Mouse (Mus musculus): ENCODE results near the gene Pdcl3.
A peak's percentile ranks its signal among the peaks of the same experiment; 100 is the strongest.

Pdcl3 gene

DNA sequence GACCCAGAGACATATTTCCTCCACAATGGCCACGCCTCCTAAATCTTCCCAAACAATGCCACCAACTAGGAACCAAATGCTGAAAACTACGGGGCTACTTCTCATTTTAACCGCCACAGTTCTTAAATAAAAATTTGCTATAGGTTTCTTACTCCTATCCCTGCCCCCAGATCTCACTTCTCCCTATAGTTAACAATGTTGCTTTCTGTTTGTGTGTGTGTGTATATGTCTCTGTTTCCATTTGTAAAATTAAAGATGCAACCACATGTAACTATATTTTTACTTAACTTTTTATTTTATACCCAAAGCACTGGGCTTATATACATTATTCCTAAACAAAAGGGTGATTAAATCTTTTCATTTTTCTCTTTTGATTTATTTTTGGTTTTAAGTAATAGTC lies at the start of gene Pdcl3:
Pdcl3 (plus strand) TSS at position 301 of the 400 bp plus-strand sequence.
- no peak for DNase-seq (ENCODE audit: low read depth, low spot score)

DNA sequence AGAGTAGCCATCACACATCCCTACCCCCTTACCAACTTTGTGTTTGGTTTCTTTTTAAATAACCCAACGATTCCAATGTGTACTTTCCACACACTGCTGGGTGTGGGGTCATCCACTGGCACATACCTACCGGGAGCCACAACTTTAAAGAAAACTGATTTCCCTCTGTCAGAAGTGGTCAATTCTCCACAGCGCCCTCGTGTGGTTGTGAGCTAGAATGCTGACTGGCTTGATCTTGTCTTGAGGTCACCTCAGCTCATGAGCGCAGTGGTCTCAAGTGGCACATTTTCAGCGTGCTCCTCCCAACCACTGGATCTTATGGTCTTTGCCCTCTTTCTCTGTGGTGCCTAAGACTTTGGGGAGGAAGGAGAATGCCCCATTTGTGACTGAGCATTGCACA lies 48.6 kb upstream of the Pdcl3 start:
- peak; percentile 3 for DNase-seq (ENCODE audit: low read depth, low spot score)

DNA sequence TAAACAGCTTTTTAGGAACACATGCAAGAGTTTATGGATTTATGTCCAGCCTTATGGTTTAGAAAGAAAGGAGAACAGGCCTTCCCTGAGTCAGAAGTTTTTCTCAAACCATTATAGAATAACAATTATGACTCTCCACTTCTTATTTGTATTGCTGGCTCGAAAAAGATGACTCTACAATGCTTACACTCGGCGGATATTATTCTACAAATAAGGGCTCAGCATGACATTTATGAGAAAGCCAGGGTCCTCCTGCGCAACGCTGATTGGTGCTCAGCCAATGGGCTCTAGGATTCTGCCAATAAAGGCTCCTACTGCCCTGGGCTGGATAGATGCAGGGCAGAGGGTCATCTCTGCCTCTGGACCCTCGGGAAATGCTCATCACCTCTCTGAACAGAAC lies 46.6 kb upstream of the Pdcl3 start, which contains the start of gene Nms:
Nms (plus strand) TSS at position 301 of the 400 bp plus-strand sequence.
- DNase-seq (ENCODE audit: low read depth, low spot score): no peak

DNA sequence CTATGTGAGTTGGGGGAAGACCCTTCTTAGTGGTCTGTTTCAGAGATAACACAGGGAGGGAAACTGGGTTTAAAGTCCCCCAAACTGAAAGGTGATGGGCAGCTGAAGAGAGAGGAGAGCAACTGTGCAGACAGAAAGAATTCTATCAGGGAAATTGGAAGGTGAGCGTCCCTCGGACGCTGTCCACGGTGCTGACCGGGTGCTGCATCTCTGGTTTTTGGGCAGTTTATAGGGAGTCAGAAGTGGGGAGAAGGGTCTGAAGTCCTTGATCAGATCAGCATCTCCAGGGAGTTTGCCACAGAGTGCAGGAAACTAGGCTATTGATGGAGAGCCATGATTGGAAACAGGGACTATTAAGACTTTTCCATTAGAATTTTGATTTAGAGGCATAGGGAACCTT lies 45.8 kb upstream of the Pdcl3 start:
- DNase-seq (ENCODE audit: low read depth, low spot score): no peak

DNA sequence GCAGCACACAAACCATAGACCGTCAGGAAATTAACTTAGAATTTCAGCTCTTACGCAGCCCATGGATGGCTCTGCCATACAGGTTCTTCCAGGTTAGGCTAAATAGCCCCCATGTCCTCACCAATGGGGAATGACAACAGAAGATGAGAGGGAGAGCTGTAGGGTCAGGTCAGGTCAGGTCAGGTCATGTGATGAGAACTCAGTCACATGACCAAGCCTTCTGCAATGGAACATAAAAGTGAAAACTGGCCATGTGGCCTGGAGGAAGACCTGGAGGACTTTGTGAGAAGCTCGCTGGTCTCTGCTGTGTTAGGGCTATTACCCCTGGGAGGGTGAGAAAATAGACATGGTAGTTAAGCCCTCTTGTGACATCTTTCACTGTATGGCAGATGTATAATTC lies 29.0 kb upstream of the Pdcl3 start:
- DNase-seq (ENCODE audit: low read depth, low spot score): no peak

DNA sequence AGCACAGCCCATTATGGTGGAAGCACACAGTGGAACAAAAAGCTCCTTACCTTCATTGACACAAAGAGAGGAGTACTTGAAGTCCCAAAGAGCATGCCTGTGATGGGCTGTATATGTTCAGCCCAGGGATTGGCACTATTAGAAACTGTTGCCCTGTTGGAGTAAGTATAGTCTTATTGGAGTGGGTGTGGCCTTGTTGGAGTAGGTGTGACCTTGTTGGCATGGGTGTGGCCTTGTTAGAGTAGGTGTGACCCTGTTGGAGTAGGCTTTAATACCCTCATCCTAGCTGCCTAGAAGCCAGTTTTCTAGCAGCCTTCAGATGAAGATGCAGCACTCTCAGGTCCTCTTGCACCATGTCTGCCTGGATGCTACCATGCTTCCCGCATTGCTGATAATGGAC lies 16.3 kb upstream of the Pdcl3 start:
- no peak for DNase-seq (ENCODE audit: low read depth, low spot score)

DNA sequence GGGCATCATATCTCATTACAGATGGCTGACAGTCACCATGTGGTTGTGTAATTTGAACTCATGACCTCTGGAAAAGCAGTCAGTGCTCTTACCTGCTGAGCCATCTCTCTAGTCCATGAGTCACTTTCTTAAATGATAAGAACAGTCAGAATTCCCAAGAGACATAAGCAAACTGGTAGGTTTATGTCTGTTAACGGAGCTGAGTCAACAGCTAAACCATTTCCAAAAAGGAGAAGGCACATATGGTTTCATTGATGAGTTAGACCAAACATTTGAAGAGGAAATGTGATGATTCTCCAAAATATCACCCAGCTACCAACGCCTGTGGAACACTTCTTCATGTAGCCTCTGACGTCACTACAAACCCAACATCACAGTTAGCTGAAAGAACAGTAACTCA lies 13.7 kb upstream of the Pdcl3 start:
- no peak for DNase-seq (ENCODE audit: low read depth, low spot score)

DNA sequence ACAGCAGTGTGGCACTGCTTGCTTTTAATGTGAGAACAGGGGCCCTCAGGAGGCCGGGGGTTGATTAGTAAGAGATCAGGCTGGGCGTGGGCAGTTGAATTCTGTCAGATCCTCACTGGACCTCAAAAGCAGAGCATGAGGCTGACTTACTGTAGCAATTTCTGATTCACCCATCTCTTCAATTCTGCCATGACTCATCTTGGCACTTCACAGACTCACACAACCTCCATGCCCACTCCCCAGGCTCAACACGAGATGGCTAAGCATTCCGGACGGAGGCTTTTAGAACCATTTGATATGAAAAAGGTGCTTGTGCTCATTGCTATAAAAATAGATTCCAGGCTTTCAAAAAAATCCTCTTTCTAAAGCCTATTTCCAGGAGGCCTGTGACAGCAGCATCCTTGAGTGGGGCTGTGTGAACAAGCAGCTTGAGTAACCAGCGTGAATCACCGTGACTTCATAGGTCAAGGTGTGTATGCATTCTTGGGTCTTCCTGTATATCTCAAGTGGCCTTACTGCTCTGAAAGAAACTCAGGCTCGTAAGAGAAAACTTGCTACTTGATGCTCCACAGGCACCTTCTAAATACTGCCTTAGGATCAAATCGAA lies 12.3 kb upstream of the Pdcl3 start:
- no peak for DNase-seq (ENCODE audit: low read depth, low spot score)

DNA sequence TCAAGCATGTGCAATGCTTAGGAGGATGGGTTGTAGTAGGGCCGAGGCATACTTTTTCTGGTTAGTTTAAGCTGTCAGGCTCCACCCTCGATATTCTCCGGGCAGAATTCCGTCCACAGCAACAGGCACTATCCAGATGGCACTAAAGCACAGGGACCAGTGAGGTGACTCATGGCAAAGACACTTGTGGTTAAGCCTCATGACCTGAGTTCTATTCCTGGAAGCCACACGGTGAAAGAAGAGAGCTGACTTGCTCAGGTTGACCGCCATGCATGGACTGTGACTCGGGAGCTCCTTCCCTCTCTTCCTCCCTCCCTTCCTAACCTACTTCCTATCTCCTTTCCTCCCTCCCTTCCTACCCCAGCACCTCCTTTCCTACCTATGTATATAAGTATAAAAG lies 5.5 kb upstream of the Pdcl3 start:
- DNase-seq (ENCODE audit: low read depth, low spot score): peak; percentile 22

DNA sequence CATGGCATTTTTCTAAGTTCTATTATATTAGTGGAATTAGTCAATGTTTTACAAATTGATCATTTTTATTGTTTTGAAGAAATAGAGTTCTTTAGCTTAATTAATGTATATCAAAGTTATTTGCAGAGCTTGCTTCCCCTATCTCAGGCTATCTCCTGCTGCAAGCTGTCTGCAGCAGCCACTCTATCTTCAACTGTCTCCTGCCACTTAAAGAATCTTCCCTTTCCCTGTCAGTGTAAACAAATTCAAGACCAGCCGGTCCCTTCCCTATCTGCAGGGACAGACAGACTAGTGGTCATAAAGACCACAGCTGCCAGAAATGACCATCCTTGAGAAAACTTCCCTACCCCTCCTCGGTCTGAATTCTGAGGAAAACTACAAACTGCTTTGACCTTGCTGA lies 1.5 kb upstream of the Pdcl3 start:
- DNase-seq (ENCODE audit: low read depth, low spot score): no peak

DNA sequence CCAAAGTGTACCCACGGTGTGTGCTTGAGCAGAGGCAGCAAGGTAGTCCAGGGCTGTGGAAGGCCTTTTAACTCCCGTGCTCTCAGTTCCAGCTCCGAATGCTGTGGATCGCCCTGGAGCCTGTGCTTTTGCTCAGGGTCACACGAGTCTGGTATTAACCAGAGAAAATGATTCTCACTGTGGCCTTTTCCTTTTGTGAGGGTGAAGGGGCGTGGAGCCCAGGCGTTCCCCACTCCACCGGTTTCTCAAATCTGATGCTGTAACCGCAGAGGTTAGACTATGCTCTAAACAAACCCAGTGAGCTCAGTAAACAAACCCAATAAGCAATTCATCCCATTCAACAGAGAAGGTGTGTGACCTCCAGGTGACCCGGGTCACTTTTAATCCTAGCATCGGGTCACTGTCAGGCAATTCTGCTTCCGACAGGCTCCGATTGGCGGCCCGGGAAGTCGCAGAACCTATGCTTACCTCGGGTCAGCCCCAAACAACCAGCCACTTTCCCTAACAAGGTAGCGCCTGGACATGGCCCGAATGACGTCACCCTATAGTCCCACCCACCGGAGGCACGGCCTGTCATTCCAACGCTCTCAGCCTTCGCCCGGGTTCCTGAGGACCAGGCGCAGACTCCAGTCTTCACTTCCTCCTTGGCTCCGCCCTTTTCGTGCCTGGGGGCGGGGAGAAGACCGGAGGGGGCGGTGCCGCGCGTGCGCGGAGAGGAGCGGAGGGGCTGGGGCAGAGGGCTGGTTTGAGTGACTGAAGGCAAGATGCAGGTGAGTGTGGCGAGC lies 1.9 kb downstream of the Pdcl3 start:
- DNase-seq (ENCODE audit: low read depth, low spot score): peak; percentile 98

DNA sequence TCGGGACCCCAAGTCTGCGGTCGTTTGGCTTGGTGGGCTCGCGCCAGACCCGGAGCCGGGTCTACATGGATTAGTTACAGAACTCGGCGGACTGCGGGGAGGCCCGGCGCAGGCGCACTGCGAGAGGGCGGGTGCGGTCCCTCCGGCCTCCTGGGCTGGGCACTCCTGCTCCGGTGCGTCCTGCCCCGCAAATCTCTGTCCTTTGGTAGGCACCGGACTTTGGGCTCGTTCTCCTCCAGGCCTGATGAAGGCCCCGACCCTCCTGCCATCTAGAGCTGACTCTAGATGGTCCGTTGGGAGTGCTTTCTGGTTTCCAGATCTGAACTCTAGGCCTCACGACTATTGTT lies 2.4 kb downstream of the Pdcl3 start:
- DNase-seq (ENCODE audit: low read depth, low spot score): no peak

DNA sequence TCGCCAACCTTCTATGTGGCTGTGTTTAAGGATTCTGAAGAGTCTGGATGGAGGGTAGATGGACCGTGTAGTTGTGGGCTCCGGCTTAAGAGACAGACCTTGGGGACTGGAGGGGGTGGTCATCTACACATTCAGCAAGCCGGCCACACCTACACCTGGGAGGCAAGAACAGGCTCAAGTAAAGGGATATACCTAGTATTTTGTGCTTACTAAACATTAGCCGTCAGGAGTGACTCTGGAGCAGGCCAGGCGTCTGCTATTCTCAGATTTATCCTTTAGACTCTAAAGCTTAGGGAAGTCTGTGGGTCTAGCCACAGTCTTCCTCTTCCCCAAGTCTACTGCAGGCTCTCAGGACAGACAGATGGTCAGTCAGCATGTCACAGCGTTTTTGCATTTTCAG lies 2.9 kb downstream of the Pdcl3 start:
- no peak for DNase-seq (ENCODE audit: low read depth, low spot score)

DNA sequence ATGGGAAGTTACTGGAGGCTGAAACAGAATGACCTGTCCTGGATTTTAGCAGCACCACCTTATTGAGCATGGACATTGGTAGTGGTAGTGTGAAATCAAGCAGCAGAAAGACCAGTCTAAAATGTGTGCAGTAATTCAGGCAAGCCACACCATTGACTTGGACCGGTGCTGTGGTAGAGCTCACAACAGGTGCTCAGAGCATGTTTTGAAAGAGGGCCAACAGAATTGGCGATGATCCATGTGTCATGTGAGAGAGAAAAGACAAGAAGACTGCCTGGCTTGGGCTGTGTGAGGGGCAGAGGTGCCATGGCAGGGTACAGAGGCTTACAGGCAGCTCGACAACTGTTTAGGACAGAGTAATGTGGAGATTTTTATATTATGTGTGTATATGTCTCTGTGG lies 7.0 kb downstream of the Pdcl3 start:
- DNase-seq (ENCODE audit: low read depth, low spot score): peak; percentile 45

DNA sequence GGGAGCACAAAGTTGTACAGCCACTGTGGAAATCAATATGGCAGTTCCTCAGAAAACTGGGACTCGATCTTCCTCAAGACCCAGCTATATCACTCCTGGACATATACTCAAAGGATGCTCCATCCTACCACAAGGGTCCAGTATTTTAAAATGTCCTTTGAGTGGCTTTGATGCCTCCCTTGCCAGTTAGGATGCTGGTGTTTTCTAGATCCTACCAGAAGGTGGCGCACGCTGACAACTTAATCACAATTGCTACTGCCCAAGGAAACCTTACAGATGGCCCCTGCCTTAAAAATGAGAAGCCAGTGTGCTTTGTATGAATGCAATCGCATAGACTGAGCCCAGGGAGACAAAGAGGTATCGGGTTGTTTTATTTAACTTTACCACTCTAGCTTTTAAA lies 15.7 kb downstream of the Pdcl3 start:
- peak; percentile 45 for DNase-seq (ENCODE audit: low read depth, low spot score)

DNA sequence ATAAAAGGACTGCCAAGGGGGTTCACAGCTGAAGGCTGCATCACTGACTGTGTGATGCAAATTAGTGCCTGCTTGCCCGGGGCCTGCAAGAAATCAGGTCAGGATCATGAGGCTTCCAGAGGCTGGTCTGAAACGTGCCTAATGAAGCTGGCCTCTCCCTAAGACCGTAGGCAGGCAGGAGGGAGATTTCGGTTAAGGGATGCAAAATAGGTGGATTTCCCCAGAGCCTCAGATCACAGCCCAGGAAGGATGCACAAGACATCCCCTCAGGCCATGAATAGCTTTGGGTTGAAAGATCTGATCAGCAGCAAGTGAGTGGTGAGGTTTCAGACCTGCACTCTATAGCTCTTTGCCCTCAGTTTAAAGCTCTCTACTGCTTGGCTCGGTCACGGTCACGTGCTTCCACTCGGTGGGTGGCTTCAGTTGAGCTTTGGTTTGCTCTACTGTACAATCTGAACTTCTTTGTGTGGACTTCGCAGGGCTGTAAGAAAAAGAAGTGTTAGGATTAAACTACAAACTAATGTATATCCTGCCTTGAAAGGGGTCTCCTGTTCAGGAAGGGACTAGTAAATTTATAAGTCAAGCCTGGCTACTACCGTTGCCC lies 20.4 kb downstream of the Pdcl3 start:
- no peak for DNase-seq (ENCODE audit: low read depth, low spot score)

DNA sequence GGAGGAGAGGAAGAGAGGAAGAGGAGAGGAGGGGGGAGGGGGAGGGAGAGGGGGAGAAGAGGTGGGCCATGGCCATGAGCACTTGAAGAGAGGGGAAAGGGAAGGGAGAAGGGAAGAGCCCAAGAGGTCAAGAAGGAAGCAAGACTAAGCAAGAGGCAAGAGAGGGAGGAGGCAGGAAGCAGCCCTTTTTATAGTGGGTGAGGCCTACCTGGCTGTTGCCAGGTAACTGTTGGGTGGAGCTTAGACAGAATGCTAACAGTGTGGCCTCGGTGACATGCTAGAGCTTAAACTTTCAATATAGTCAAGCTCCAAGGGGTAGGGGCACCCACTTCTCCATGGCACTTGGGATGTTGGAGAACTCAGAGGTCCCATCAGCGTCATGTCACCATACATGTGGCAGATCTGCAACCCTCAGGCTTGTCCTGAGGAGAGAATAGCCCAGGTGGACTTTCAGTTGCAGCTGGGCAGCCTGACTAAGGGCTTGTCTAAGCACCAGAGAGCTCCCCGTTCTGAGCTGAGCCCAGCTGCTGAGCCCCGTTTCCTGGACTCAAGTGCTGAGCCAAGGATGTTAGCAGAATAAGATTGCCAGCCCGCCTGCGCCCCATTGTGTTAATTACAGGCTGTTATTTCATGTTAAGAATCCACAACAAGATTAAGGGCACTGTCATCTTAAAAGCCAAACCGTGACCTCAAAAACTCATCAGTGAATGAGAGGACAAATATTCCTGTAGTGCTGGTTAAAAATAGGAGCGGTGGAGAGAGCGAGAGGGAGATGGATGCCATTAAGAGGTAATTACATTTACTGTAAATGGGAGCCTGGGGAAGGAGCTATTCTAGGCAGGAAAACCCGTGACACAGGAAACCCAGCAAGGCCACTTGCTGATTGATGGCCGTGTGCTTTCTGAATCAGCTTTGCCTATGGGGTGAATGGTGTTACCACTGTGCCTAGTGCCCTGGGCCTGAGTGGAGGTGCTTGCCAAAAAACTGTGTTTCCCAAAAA lies 21.7 kb downstream of the Pdcl3 start:
- DNase-seq (ENCODE audit: low read depth, low spot score): no peak

DNA sequence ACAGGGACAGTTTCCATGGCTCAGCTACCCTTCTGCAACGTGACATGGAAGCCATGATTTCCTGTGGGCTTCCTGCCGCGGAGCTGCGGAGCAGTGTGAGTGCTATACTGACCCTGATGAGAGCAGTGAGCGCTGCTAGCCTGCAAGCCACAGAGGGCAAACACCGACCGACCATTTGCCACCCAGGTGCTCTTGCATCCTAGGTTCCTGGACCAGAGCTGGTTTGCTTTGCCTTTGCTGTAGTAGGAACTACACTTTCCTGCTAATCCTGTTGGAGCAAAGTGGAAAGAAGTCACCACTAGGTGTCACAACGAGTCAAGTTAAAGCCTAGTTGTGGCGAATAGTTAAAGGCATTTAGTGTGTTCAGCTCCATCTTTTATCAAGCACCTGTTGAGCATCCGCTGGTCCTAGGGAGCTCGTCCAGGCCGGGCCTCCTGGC lies 25.2 kb downstream of the Pdcl3 start:
- peak; percentile 37 for DNase-seq (ENCODE audit: low read depth, low spot score)

DNA sequence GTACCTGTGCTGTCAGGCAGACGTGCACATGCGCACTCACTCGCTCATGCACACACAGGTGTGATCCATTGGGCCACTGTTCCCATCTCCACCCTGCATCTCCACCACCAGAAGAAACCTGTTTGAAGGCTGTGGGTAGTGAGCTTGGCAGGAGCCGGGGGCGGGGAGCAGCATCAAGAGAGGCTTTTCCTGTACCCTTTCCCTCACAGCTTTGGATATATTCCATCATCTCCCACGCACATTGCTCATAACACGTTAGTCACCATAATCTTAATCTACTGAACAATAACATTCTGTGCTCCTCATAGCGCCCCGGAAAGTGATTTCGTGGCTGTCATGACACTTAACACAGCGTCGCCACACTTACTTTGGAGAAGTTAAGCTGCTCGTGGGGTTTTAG lies 27.2 kb downstream of the Pdcl3 start:
- no peak for DNase-seq (ENCODE audit: low read depth, low spot score)

DNA sequence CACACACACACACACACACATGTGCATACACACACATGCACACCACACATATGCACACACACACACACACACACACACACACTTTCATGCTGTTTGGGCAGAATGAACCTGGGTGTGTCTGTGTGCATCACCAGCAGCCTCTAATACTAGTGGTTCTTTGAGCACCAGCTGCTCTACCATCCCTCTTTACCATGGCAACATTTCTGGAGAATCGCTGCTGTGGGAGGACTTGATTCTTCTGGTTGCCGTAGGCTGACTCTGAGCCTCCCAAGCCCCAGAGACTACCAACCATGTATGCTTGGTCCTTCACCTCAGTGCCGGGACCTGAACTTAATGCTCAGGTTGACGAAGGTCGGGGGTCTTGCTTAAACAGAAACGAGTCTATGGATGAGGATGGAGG lies 28.4 kb downstream of the Pdcl3 start:
- DNase-seq (ENCODE audit: low read depth, low spot score): no peak

DNA sequence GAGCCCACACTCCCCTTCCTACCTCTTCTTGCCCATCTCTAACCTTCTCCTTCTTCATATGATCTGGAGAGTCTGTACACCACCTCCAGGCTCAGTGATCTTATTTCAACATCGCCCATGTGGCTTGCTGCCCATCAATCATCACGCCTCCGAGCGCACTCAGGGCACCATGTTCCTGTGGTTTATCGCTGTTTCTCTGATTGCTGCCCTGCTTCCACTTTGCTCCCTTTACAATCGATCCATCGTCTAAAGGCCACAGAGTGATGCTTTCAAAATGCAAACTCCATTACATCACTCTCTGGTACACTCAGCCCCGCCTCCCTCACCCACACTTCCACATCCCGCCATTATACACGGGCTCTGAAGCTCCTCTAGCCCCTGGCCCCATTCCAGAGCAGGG lies 30.1 kb downstream of the Pdcl3 start:
- DNase-seq (ENCODE audit: low read depth, low spot score): no peak

DNA sequence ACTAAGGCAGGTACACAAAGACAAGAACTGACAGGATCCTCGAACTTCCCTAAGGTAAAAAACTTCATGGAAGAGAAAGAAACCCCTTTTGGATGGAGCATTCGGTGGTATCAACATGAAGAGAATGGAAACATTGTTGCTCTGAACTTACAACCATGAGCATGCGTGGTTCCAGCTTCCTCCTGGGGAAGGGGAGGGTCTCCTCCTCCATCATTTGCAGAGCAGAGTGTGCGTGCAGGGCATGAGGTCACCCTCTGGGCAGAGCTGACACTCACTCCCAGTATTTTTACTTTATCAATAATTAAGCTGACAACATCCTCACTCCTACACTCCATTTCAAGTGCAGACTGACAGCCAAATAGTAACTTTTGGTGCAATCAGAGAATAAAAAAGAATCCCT lies 32.5 kb downstream of the Pdcl3 start:
- no peak for DNase-seq (ENCODE audit: low read depth, low spot score)
